Mouse (Mus musculus) liver, embryonic 12.5 days (tissue): ENCODE data around the gene Ctnna3. TPM values are rescaled to one million over a fixed set of nuclear protein-coding genes. Genes with fewer than 3 reads are reported as not detected.
"Not testable (repeated sequence)": the region's sequence is repeated elsewhere in the genome, so short reads cannot be mapped to it uniquely, and the experiment has no call there.

Experiments
- ATAC-seq: fragments of 200-750 bp; cut with Nextera tagmentation; 2 replicates; pipeline ENCODE4 v1.8.0; 2017; ENCODE audit warnings: moderate number of reproducible peaks, mild to moderate bottlenecking, moderate library complexity
- H3K27ac ChIP-seq: fragments of 300-500 bp; sonication (generic); 2 replicates; pipeline ENCODE4 v1.5.1; 2016; ENCODE audit warnings: mild to moderate bottlenecking
- H3K27me3 ChIP-seq: fragments of 300-500 bp; sonication (generic); replicated peaks from 2 replicates; pipeline ENCODE4 v1.6.1; 2016; ENCODE audit warnings: mild to moderate bottlenecking, moderate library complexity
- H3K36me3 ChIP-seq: fragments of 300-500 bp; sonication (generic); 2 replicates; pipeline ENCODE4 v1.6.1; 2016; ENCODE audit warnings: mild to moderate bottlenecking, moderate library complexity
- H3K4me1 ChIP-seq: fragments of 300-500 bp; sonication (generic); 2 replicates; pipeline ENCODE4 v1.6.1; 2016
- H3K4me2 ChIP-seq: fragments of 300-500 bp; sonication (generic); 2 replicates; pipeline ENCODE4 v1.6.1; 2016; ENCODE audit warnings: mild to moderate bottlenecking, moderate library complexity
- H3K4me3 ChIP-seq: fragments of 300-500 bp; sonication (generic); 2 replicates; pipeline ENCODE4 v1.5.1; 2016; ENCODE audit warnings: mild to moderate bottlenecking, moderate library complexity
- H3K9ac ChIP-seq: fragments of 300-500 bp; sonication (generic); 2 replicates; pipeline ENCODE4 v1.6.1; 2016; ENCODE audit warnings: mild to moderate bottlenecking, moderate library complexity
- H3K9me3 ChIP-seq: fragments of 300-500 bp; sonication (generic); replicated peaks from 2 replicates; pipeline ENCODE4 v1.6.1; 2016; ENCODE audit warnings: mild to moderate bottlenecking, moderate library complexity
- WGBS: fragments of 180-500 bp; shearing (Covaris S2); methylation state at CpG from one replicate; pipeline ENCODE4 v1.1.7; 2016; ENCODE audit not compliant: insufficient replicate concordance; 5-methylcytosine and 5-hydroxymethylcytosine counted together
- polyA plus RNA-seq: library from polyadenylated mRNA; unstranded; fragments of >200 nt; fragmentation: Nextera tagmentation; extraction: Ambion mirVana; gene quantifications from 2 replicates; pipeline ENCODE4 v1.2.1, GENCODE M21; 2016

The Ctnna3 gene
- polyA plus RNA-seq, 1 experiment from 2014 or later, result 0.05 TPM

GRCm38 (mm10) chr10:64735692-64736091 lies 1305.8 kb downstream of the Ctnna3 start:
- H3K27ac ChIP-seq, result no peak overlapping the region
- H3K27me3 ChIP-seq, result no peaks in the 10 kb centered on the region
- no peaks in the 10 kb centered on the region for H3K9me3 ChIP-seq
- H3K4me1 ChIP-seq, result no peaks in the 10 kb centered on the region
- no peak overlapping the region for H3K9ac ChIP-seq
- no peak overlapping the region for H3K4me3 ChIP-seq
- H3K4me2 ChIP-seq, result no peak overlapping the region
- no peak for ATAC-seq
- no peaks in the 10 kb centered on the region for H3K36me3 ChIP-seq
- WGBS, result 60% methylated on average over 2 of the region's 2 CpGs

DNA sequence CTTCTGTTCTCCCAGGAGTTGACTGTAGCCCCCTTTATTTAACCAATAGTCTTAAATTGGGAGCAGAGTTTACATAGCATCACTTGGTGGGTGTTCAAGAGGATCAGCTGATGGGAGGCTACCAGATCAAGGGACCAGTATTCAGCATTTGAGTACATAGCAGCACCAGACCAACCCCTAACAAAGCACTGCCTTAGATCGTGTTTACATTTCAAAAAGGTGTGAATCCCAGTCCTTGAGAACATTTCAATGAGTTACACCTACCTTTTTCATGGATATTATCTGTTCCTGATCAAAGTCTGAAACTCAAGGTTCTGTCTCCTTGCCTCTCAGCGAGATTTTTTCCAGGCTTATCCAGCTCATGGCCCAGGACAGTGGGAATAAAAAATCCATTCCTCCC lies 1306.7 kb downstream of the Ctnna3 start:
- Histone ChIP-seq H3K9me3 (no peaks in the 10 kb centered on the region), H3K4me2 (no peak overlapping the region), H3K27ac (no peak overlapping the region), H3K9ac (no peak overlapping the region), H3K4me1 (no peaks in the 10 kb centered on the region), H3K36me3 (no peaks in the 10 kb centered on the region), H3K27me3 (no peaks in the 10 kb centered on the region), H3K4me3 (no peak overlapping the region)
- WGBS, result 12% methylated on average over 2 of the region's 2 CpGs
- no peak for ATAC-seq

GRCm38 (mm10) chr10:64741721-64742120 lies 1311.8 kb downstream of the Ctnna3 start:
- H3K4me1 ChIP-seq, H3K9me3 ChIP-seq: not testable (repeated sequence)
- WGBS, result 65% methylated on average over 11 of the region's 11 CpGs

DNA sequence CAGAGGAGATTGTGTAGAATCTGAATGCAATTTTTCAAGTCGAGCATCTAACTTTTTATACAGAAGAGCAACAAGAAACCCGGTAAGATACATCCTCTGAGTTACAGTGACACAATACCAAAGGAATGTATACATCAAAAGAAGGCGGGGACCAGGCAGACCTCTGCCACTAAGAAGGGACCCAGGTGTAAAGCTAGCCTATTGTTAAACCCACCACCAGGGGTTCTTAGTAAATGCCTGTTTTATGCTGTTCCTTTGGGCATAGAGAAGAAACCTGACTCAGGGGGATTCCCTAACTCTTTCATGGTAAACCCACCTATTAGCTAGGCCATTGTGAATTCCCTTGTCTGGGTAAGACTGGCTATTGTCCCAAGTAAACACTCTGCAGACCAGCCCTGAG lies 1314.2 kb downstream of the Ctnna3 start:
- H3K9me3 ChIP-seq, H3K27ac ChIP-seq, ATAC-seq, H3K4me2 ChIP-seq, H3K36me3 ChIP-seq, H3K4me3 ChIP-seq, H3K9ac ChIP-seq, H3K27me3 ChIP-seq, H3K4me1 ChIP-seq: not testable (repeated sequence)
- 41% methylated on average over 3 of the region's 3 CpGs for WGBS

More at GRCm38 (mm10) chr10:64741721-64742120, 1311.8 kb downstream of the Ctnna3 start:
- not testable (repeated sequence) for H3K4me2 ChIP-seq, H3K27me3 ChIP-seq, H3K36me3 ChIP-seq, H3K9ac ChIP-seq, H3K4me3 ChIP-seq, ATAC-seq, H3K27ac ChIP-seq

- no peak overlapping the region for H3K4me2 ChIP-seq
- ATAC-seq, result no peak
- H3K27me3 ChIP-seq, result no peaks in the 10 kb centered on the region
- H3K4me3 ChIP-seq, result no peak overlapping the region
- no peaks in the 10 kb centered on the region for H3K4me1 ChIP-seq
- no peaks in the 10 kb centered on the region for H3K36me3 ChIP-seq
- no peak overlapping the region for H3K9ac ChIP-seq
- H3K9me3 ChIP-seq, result no peaks in the 10 kb centered on the region
- no peak overlapping the region for H3K27ac ChIP-seq
Measured at GRCm38 (mm10) chr10:64748651-64749050, 1318.8 kb downstream of the Ctnna3 start.

DNA sequence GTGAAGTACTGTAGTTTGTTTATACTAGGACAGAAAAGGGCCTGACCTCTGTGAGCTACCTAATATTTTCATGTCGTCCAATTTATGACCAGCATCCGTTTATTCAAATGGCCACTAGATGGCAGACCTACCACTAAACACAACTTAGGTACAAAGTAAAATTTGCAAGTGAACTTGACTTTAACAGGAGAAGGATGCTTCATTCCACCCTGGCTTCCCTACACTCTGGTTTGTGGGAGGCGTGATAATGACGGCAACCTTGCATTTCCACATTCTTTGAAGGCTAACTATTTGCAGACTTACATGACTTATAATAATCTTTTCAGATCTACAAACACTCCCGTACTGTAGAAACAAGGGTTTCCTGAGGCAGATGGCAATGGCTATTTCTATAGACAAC lies 1320.9 kb downstream of the Ctnna3 start:
- Histone ChIP-seq H3K27me3 (no peaks in the 10 kb centered on the region), H3K4me2 (no peak overlapping the region), H3K9ac (no peak overlapping the region), H3K4me3 (no peak overlapping the region), H3K27ac (no peak overlapping the region), H3K36me3 (no peaks in the 10 kb centered on the region), H3K4me1 (no peaks in the 10 kb centered on the region), H3K9me3 (no peaks in the 10 kb centered on the region)
- 36% methylated on average over 5 of the region's 5 CpGs for WGBS
- no peak for ATAC-seq

DNA sequence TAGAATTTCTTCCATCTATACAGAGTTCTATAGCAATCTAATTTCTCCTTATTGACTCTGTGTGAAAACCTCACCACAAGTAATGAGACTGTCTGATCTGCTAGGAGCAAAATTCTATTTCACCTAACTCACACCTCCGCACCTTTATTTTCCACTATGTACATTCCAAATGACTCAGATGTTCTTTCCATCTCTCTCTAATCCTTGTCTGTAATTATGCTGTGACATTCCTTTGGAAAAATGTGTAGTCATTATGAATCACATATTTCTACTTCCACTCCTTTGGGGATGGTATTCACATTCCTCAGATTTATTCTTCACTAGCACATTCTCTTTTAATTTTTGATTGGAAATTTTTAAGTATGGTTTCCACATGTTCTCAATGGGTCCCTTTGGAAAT lies 1406.4 kb downstream of the Ctnna3 start:
- 82% methylated on average over 1 of the region's 1 CpGs for WGBS
- Histone ChIP-seq H3K4me1 (no peaks in the 10 kb centered on the region), H3K4me3 (no peak overlapping the region), H3K9ac (no peak overlapping the region), H3K4me2 (no peak overlapping the region), H3K27ac (no peak overlapping the region), H3K36me3 (no peaks in the 10 kb centered on the region), H3K27me3 (no peaks in the 10 kb centered on the region), H3K9me3 (no peaks in the 10 kb centered on the region)
- ATAC-seq, result no peak

GRCm38 (mm10) chr10:64861439-64861838 lies 1431.5 kb downstream of the Ctnna3 start:
- Histone ChIP-seq H3K27ac (no peak overlapping the region), H3K36me3 (no peaks in the 10 kb centered on the region), H3K4me2 (no peak overlapping the region), H3K9me3 (no peaks in the 10 kb centered on the region), H3K4me1 (no peaks in the 10 kb centered on the region), H3K4me3 (no peak overlapping the region), H3K27me3 (no peaks in the 10 kb centered on the region), H3K9ac (no peak overlapping the region)
- ATAC-seq, result no peak
- 56% methylated on average over 2 of the region's 2 CpGs for WGBS

- WGBS, result 47% methylated on average over 3 of the region's 3 CpGs
- ATAC-seq, result no peak
- H3K9me3 ChIP-seq, result no peaks in the 10 kb centered on the region
Measured at GRCm38 (mm10) chr10:64870888-64871287, 1441.0 kb downstream of the Ctnna3 start.

DNA sequence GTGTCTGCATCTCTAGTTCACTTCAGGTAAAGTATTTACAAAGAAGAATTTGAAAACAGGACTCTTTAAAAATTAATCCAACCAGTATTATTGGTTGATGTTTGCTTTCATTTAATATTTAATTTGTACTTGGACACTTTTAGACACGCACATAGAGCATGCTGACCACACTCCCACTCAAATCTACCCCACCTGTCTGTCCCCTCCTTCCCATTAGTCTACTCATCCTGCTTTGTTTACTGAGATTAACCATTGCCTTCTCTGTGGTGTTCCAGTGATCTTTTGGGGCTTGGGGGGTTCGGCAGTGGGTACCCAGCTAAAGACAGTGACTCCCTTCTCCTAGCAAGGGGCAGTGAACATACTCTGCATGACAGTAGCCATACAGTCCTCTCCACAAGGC lies 1446.6 kb downstream of the Ctnna3 start:
- no peak overlapping the region for H3K9ac ChIP-seq
- no peak for ATAC-seq
- H3K27ac ChIP-seq, result no peak overlapping the region
- 43% methylated on average over 2 of the region's 2 CpGs for WGBS
- H3K27me3 ChIP-seq, result no peaks in the 10 kb centered on the region
- H3K4me1 ChIP-seq, result no peaks in the 10 kb centered on the region
- no peak overlapping the region for H3K4me3 ChIP-seq
- no peaks in the 10 kb centered on the region for H3K36me3 ChIP-seq
- H3K4me2 ChIP-seq, result no peak overlapping the region
- H3K9me3 ChIP-seq, result no peaks in the 10 kb centered on the region

More at GRCm38 (mm10) chr10:64870888-64871287, 1441.0 kb downstream of the Ctnna3 start:
- H3K4me1 ChIP-seq, result no peaks in the 10 kb centered on the region
- H3K27me3 ChIP-seq, result no peaks in the 10 kb centered on the region
- no peak overlapping the region for H3K9ac ChIP-seq
- no peak overlapping the region for H3K4me3 ChIP-seq
- no peak overlapping the region for H3K4me2 ChIP-seq
- no peaks in the 10 kb centered on the region for H3K36me3 ChIP-seq
- H3K27ac ChIP-seq, result no peak overlapping the region

DNA sequence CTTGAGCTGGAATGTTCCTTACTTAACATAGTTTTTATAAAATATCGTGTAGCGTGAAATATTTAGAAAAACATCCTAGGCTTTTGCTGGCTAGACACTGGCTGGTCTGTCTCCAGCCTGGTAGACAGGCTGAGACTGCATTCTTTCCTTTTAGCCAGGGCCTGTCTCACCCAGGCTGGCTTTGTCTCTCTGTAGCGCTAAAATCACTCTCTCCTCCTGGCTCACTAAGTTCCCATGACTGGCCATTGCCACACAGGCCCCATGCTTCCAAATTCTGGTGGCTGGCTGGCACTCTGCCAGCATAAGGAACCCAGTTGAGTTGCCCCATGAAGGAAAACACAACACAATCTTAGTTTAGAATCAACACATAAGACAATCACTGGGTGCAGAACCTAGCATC lies 1450.0 kb downstream of the Ctnna3 start:
- Histone ChIP-seq H3K27ac (no peak overlapping the region), H3K9me3 (no peaks in the 10 kb centered on the region), H3K4me1 (no peaks in the 10 kb centered on the region), H3K4me2 (no peak overlapping the region), H3K9ac (no peak overlapping the region), H3K36me3 (no peaks in the 10 kb centered on the region), H3K27me3 (no peaks in the 10 kb centered on the region), H3K4me3 (no peak overlapping the region)
- WGBS, result 61% methylated on average over 3 of the region's 3 CpGs
- no peak for ATAC-seq

DNA sequence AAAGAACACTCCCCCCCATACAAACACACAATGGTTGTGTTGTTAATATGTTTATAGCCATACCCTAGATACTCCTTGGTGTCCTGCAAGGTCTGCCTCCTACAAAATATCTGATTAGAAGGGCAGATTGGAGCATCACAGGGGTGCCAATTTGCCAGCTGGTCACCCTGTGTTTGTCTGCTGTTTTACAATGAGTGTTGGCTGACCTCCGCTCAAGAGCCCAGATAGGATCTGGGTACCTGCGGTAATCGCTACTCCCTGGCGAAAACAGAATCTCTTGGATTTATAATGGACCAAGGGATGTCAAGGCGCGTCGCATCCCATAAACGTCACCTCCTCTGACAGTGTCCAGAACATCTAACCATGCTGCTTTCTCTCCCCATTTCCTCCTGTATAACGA lies 1457.0 kb downstream of the Ctnna3 start:
- H3K4me1 ChIP-seq, result no peaks in the 10 kb centered on the region
- H3K9ac ChIP-seq, result no peak overlapping the region
- WGBS, result 79% methylated on average over 9 of the region's 9 CpGs
- H3K27ac ChIP-seq, result no peak overlapping the region
- no peaks in the 10 kb centered on the region for H3K36me3 ChIP-seq
- no peak for ATAC-seq
- H3K9me3 ChIP-seq, result no peaks in the 10 kb centered on the region
- H3K4me3 ChIP-seq, result no peak overlapping the region
- no peaks in the 10 kb centered on the region for H3K27me3 ChIP-seq
- no peak overlapping the region for H3K4me2 ChIP-seq

DNA sequence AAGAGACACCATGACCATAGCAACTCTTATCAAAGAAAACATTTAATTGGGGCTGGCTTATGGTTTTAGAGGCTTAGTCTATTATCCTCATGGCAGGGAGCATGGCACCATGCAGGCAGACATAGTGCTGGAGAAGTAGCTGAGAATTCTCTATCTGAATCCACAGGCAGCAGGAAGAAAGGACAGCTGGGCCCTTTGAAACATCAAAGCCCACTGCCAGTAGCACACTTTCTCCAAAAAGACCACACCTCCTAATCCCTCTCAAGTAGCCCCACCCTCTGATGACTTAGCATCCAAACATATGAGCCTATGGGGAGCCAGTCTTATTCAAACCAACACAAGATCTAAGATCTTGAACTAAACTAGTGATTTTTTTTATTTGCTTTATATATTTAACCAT lies 1462.6 kb downstream of the Ctnna3 start:
- H3K4me1 ChIP-seq, result no peaks in the 10 kb centered on the region
- H3K27me3 ChIP-seq, result no peaks in the 10 kb centered on the region
- H3K9ac ChIP-seq, result no peak overlapping the region
- no peak overlapping the region for H3K4me3 ChIP-seq
- no peak overlapping the region for H3K27ac ChIP-seq
- H3K9me3 ChIP-seq, result no peaks in the 10 kb centered on the region
- ATAC-seq, result no peak
- no peak overlapping the region for H3K4me2 ChIP-seq
- no peaks in the 10 kb centered on the region for H3K36me3 ChIP-seq
